In genomic region chr3:86883985-86884384, GRCm38 (mm10) we compare ENCODE assay signal across 23 mouse cellular contexts. TPM values are rescaled to one million over a fixed set of nuclear protein-coding genes. Genes with fewer than 3 reads are reported as not detected.
DNase-seq lines count a peak whose midpoint lies in the region; ATAC-seq and TF ChIP-seq lines count a peak whose summit lies in the region.
"Had no signal": no experiment of that assay in that cellular context is flagged by ENCODE, and none has a peak within 500 bp of the region (broad histone marks: within the 10 kb centered on the region; RNA-seq: fewer than 3 reads in every experiment).

No protein-coding gene starts in this region.

- peaks cover 11% of the 10 kb centered on the region; the same call in 1 of the 2 replicates for H3K4me1 ChIP-seq in neural tube, embryonic 15.5 days
- H3K4me1 ChIP-seq: embryonic facial prominence, embryonic 10.5 days; embryonic facial prominence, embryonic 12.5 days had no signal

- no peak for TF ChIP-seq CTCF in layer of hippocampus, adult 2 months (conservative IDR thresholded peaks at IDR 0.05)

- peak; percentile 59; the same call in 1 of the 2 replicates for ATAC-seq in neural tube, embryonic 15.5 days (ENCODE audit: low FRiP score)
- ATAC-seq in granulocyte monocyte progenitor cell, adult 5-6 weeks (replicated peaks; ENCODE audit: poor library complexity, severe bottlenecking) = peak; percentile 87
- peak; percentile 69 for ATAC-seq in megakaryocyte progenitor cell, adult 5-6 weeks (replicated peaks; ENCODE audit: poor library complexity)
- ATAC-seq: activated CD4-positive, CD25-positive, alpha-beta regulatory T cell, adult 4 months; forebrain, embryonic 13.5 days; forebrain, embryonic 15.5 days; Patski had no signal

- peak overlapping the region; percentile 69 for H3K27ac ChIP-seq in layer of hippocampus, adult 2 months
- no peak overlapping the region for H3K27ac ChIP-seq in neural tube, embryonic 15.5 days (replicated peaks)
- H3K27ac ChIP-seq: embryonic facial prominence, embryonic 10.5 days; embryonic facial prominence, embryonic 12.5 days; forebrain, embryonic 13.5 days had no signal

- no peaks in the 10 kb centered on the region for H3K36me3 ChIP-seq in neural tube, embryonic 15.5 days
- H3K36me3 ChIP-seq: embryonic facial prominence, embryonic 10.5 days; embryonic facial prominence, embryonic 12.5 days; forebrain, embryonic 15.5 days; G1E had no signal

- H3K4me3 ChIP-seq in layer of hippocampus, adult 2 months = no peak overlapping the region
- no peak overlapping the region for H3K4me3 ChIP-seq in neural tube, embryonic 15.5 days (replicated peaks)
- H3K4me3 ChIP-seq: embryonic facial prominence, embryonic 10.5 days; embryonic facial prominence, embryonic 12.5 days; forebrain, embryonic 13.5 days; forebrain, embryonic 15.5 days had no signal

- DNase-seq in layer of hippocampus, adult 2 months (ENCODE audit: low spot score in 2 of 2) = no peak
- no peak for DNase-seq in layer of hippocampus, postnatal 25 days (ENCODE audit: extremely low spot score in 1 of 2, low spot score in 1 of 2)
- DNase-seq in neural tube, embryonic 10.5 days (ENCODE audit: extremely low spot score, low spot score) = no peak
- no peak for DNase-seq in thymus, adult 18-20 months
- DNase-seq in right cerebral cortex, adult 18-20 months = no peak
- DNase-seq: adrenal gland, adult 8-10 months; adrenal gland, postnatal 14 days; adrenal gland, postnatal 36 days; cerebellum, adult 11-12 months; cerebellum, adult 2 months; cerebellum, adult 9-10 months; cerebellum, postnatal 10 days; cerebellum, postnatal 25 days had no signal

- H3K27me3 ChIP-seq in neural tube, embryonic 15.5 days (replicated peaks) = no peaks in the 10 kb centered on the region
- H3K27me3 ChIP-seq: embryonic facial prominence, embryonic 12.5 days; forebrain, embryonic 13.5 days; forebrain, embryonic 15.5 days; Patski had no signal

- WGBS in neural tube, embryonic 15.5 days = 87% methylated on average over 6 of the region's 6 CpGs

- H3K4me2 ChIP-seq in neural tube, embryonic 15.5 days = no peak overlapping the region
- H3K4me2 ChIP-seq: embryonic facial prominence, embryonic 12.5 days; forebrain, embryonic 13.5 days; forebrain, embryonic 15.5 days had no signal

- no peak overlapping the region for H3K9ac ChIP-seq in neural tube, embryonic 15.5 days (replicated peaks)
- H3K9ac ChIP-seq: embryonic facial prominence, embryonic 12.5 days; forebrain, embryonic 13.5 days; forebrain, embryonic 15.5 days had no signal

- no peaks in the 10 kb centered on the region for H3K9me3 ChIP-seq in neural tube, embryonic 15.5 days (replicated peaks)
- H3K9me3 ChIP-seq: embryonic facial prominence, embryonic 12.5 days; forebrain, embryonic 13.5 days; forebrain, embryonic 15.5 days; G1E had no signal

RNA-seq across cellular contexts. Expression of gene Dclk2, which starts 36.7 kb away (rescaled TPM):
- 100 to 1,000 TPM; 103 to 113 TPM for total RNA-seq in layer of hippocampus, adult 2 months (2021)
- 100 to 1,000 TPM; 108 to 112 TPM for total RNA-seq in layer of hippocampus, postnatal 25 days (2021)
- 61.8 and 73.4 TPM in 2 replicates for polyA plus RNA-seq in neural tube, embryonic 15.5 days (2015; fragmentation: Nextera tagmentation; extraction: Ambion mirVana)
- total RNA-seq in granulocyte monocyte progenitor cell, adult 5-6 weeks (2014; fragmentation: Nextera tagmentation) = 0.62 and 1.6 TPM in 2 replicates
- total RNA-seq in granulocyte monocyte progenitor cell, adult 5-6 weeks (2017) = under 0.01 and 0.30 TPM in 2 replicates
- total RNA-seq in megakaryocyte progenitor cell, adult 5-6 weeks (2015) = 0.44 and 1.4 TPM in 2 replicates
- 0.62 and 1.6 TPM in 2 replicates for total RNA-seq in megakaryocyte progenitor cell, adult 5-6 weeks (2017)
- polyA plus RNA-seq: G1E had no signal

Comparison
In these comparisons a context has a peak if more than half of its experiments do, and no peak if none do; other contexts are left out.
1. RNA of gene Dclk2, which starts 36.7 kb away (total RNA-seq): 103 to 113 TPM in layer of hippocampus, adult 2 months and 108 to 112 TPM in layer of hippocampus, postnatal 25 days; 0.44 to 1.6 TPM in megakaryocyte progenitor cell, adult 5-6 weeks and under 0.01 to 1.6 TPM in granulocyte monocyte progenitor cell, adult 5-6 weeks; every median in the first group is over 10 times any median in the second.
2. Peak in every context shown above with its lines, with median percentiles within 50 percentile points of each other: ATAC-seq.